Mouse (Mus musculus) layer of hippocampus, adult 2 months (tissue): ENCODE measurements around the gene Klc1. TPM values are rescaled to one million over a fixed set of nuclear protein-coding genes. Genes with fewer than 3 reads are reported as not detected.
A peak's percentile ranks its signal among the peaks of the same experiment; 100 is the strongest.

Experiments used
- DNase-seq, 2 experiments: peaks; one replicate each; pipeline ENCODE4 v3.0.0; 2022; ENCODE audit warnings: low spot score in 2 of 2
- H3K27ac ChIP-seq: fragments of 200-600 bp; 2 replicates; pipeline ENCODE4 v1.8.1; 2022
- H3K4me3 ChIP-seq: fragments of 200-600 bp; 2 replicates; pipeline ENCODE4 v1.8.1; 2022; ENCODE audit warnings: mild to moderate bottlenecking
- CTCF ChIP-seq: fragments of 200-600 bp; conservative IDR thresholded peaks from 2 replicates; pipeline ENCODE4 v1.8.1; 2022; ENCODE audit warnings: antibody characterized with exemption, mild to moderate bottlenecking, moderate library complexity
- total RNA-seq, 2 experiments: library from RNA; stranded (reverse); gene quantifications; 2 replicates each; pipeline ENCODE4 v1.2.3; 2021

Klc1 gene
- total RNA-seq, 2 experiments from 2014 or later = 654 to 684 TPM

- H3K4me3 ChIP-seq = peak overlapping the region; percentile 72
These were observed 54.6 kb downstream of the Klc1 start for GRCm38 (mm10) chr12:111813111-111813765.

GRCm38 (mm10) chr12:111813766-111814617 is 55.3 kb downstream of the Klc1 start, which contains the start of the genes Xrcc3 and Zfyve21:
Gene Xrcc3 (minus strand): TSS chr12:111813873.
Gene Zfyve21 (plus strand): TSS chr12:111814170.
- peak; percentile 94 to 99 for DNase-seq
- peak within 1 kb of the TSS; percentile 96 for H3K27ac ChIP-seq

More at GRCm38 (mm10) chr12:111813111-111813765, 54.6 kb downstream of the Klc1 start:
- no peak for DNase-seq
- no peak overlapping the region for H3K27ac ChIP-seq
- TF ChIP-seq CTCF = no peak

GRCm38 (mm10) chr12:111814769-111815762 is 56.4 kb downstream of the Klc1 start:
- TF ChIP-seq CTCF = no peak
- peak overlapping the region; percentile 96 for H3K27ac ChIP-seq
- no peak for DNase-seq
- H3K4me3 ChIP-seq = peak overlapping the region; percentile 79

More at GRCm38 (mm10) chr12:111813766-111814617, 55.3 kb downstream of the Klc1 start, which contains the start of the genes Xrcc3 and Zfyve21:
- no peak for TF ChIP-seq CTCF
- H3K4me3 ChIP-seq = peak within 1 kb of the TSS; percentile 79

- no peak for TF ChIP-seq CTCF
- H3K4me3 ChIP-seq = peak overlapping the region; percentile 29; the same call in 1 of the 2 replicates
- no peak overlapping the region; the same call in 1 of the 2 replicates for H3K27ac ChIP-seq
- peak; percentile 61 to 74 for DNase-seq
These were observed 57.9 kb downstream of the Klc1 start for GRCm38 (mm10) chr12:111816528-111816927.

GRCm38 (mm10) chr12:111816967-111817366 is 58.3 kb downstream of the Klc1 start:
- no peak for DNase-seq

GRCm38 (mm10) chr12:111817991-111818390 is 59.3 kb downstream of the Klc1 start:
- no peak for TF ChIP-seq CTCF
- Histone ChIP-seq H3K4me3 (no peak overlapping the region), H3K27ac (no peak overlapping the region)
- no peak for DNase-seq

More at GRCm38 (mm10) chr12:111816967-111817366, 58.3 kb downstream of the Klc1 start:
- Histone ChIP-seq H3K4me3 (peak overlapping the region; percentile 29; the same call in 1 of the 2 replicates), H3K27ac (no peak overlapping the region; the same call in 1 of the 2 replicates)
- no peak for TF ChIP-seq CTCF

- DNase-seq = peak in 1 of 2 experiments; percentile 39
- Histone ChIP-seq H3K4me3 (no peak overlapping the region), H3K27ac (0 out of 2 replicates have a peak overlapping the region, but pooled peaks have one; percentile 7)
- TF ChIP-seq CTCF = no peak
These were observed 61.3 kb downstream of the Klc1 start for GRCm38 (mm10) chr12:111819936-111820335.

- no peak for TF ChIP-seq CTCF
- no peak overlapping the region for H3K27ac ChIP-seq
- no peak overlapping the region for H3K4me3 ChIP-seq
- DNase-seq = no peak
These were observed 62.1 kb downstream of the Klc1 start for GRCm38 (mm10) chr12:111820708-111821107.

GRCm38 (mm10) chr12:111821931-111822330 is 63.3 kb downstream of the Klc1 start:
- Histone ChIP-seq H3K4me3 (no peak overlapping the region), H3K27ac (no peak overlapping the region)
- TF ChIP-seq CTCF = no peak
- DNase-seq = no peak

- Histone ChIP-seq H3K27ac (peak overlapping the region; percentile 60), H3K4me3 (no peak overlapping the region)
- TF ChIP-seq CTCF = no peak
- DNase-seq = no peak
These were observed 68.9 kb downstream of the Klc1 start for GRCm38 (mm10) chr12:111827556-111827955.

GRCm38 (mm10) chr12:111829447-111829846 is 70.8 kb downstream of the Klc1 start:
- Histone ChIP-seq H3K4me3 (no peak overlapping the region), H3K27ac (peak overlapping the region; percentile 60)
- no peak for TF ChIP-seq CTCF
- DNase-seq = peak in 1 of 2 experiments; percentile 48

- no peak overlapping the region for H3K4me3 ChIP-seq
- TF ChIP-seq CTCF = no peak
- H3K27ac ChIP-seq = peak overlapping the region; percentile 60
- no peak for DNase-seq
These were observed 71.3 kb downstream of the Klc1 start for GRCm38 (mm10) chr12:111829954-111830353.
